Mouse (Mus musculus): ENCODE results near the gene Gfra1. TPM values are rescaled to one million over a fixed set of nuclear protein-coding genes. Genes with fewer than 3 reads are reported as not detected.

The Gfra1 gene
- polyA plus RNA-seq, 1 experiment from 2014 or later, result 33.0 TPM

- 75% methylated on average over 8 of the region's 8 CpGs for WGBS
- Histone ChIP-seq H3K4me2 (no peak overlapping the region), H3K27me3 (replicated peaks) (no peaks in the 10 kb centered on the region), H3K36me3 (no peaks in the 10 kb centered on the region), H3K9me3 (no peaks in the 10 kb centered on the region), H3K27ac (no peak overlapping the region), H3K4me3 (replicated peaks) (no peak overlapping the region), H3K4me1 (no peaks in the 10 kb centered on the region), H3K9ac (no peak overlapping the region)
- ATAC-seq (ENCODE audit: insufficient read depth, low FRiP score, low read depth), result no peak
Measured at GRCm38 (mm10) chr19:58238325-58238724, 217.4 kb downstream of the Gfra1 start.

- Histone ChIP-seq H3K4me3 (replicated peaks) (no peak overlapping the region), H3K36me3 (no peaks in the 10 kb centered on the region), H3K27me3 (replicated peaks) (no peaks in the 10 kb centered on the region), H3K9ac (no peak overlapping the region), H3K9me3 (no peaks in the 10 kb centered on the region), H3K4me2 (no peak overlapping the region), H3K4me1 (no peaks in the 10 kb centered on the region; the same call in 1 of the 2 replicates), H3K27ac (no peak overlapping the region)
- WGBS, result 64% methylated on average over 9 of the region's 9 CpGs
- no peak for ATAC-seq (ENCODE audit: insufficient read depth, low FRiP score, low read depth)
Measured at GRCm38 (mm10) chr19:58227725-58228124, 228.0 kb downstream of the Gfra1 start.

- ATAC-seq (ENCODE audit: insufficient read depth, low FRiP score, low read depth), result no peak
- H3K4me2 ChIP-seq, result no peak overlapping the region
- no peak overlapping the region for H3K27ac ChIP-seq
- H3K9ac ChIP-seq, result no peak overlapping the region
- no peaks in the 10 kb centered on the region; the same call in 1 of the 2 replicates for H3K4me1 ChIP-seq
- WGBS, result 40% methylated on average over 3 of the region's 3 CpGs
- no peaks in the 10 kb centered on the region for H3K9me3 ChIP-seq
- no peak overlapping the region for H3K4me3 ChIP-seq (replicated peaks)
- H3K36me3 ChIP-seq, result no peaks in the 10 kb centered on the region
- H3K27me3 ChIP-seq (replicated peaks), result no peaks in the 10 kb centered on the region
Measured at GRCm38 (mm10) chr19:58226882-58227281, 228.8 kb downstream of the Gfra1 start.

GRCm38 (mm10) chr19:58220061-58220831 is 235.5 kb downstream of the Gfra1 start:
- 67% methylated on average over 25 of the region's 25 CpGs for WGBS
- H3K4me3 ChIP-seq (replicated peaks), result no peak overlapping the region
- H3K4me2 ChIP-seq, result no peak overlapping the region
- no peak overlapping the region for H3K27ac ChIP-seq
- ATAC-seq (ENCODE audit: insufficient read depth, low FRiP score, low read depth), result no peak
- no peaks in the 10 kb centered on the region for H3K4me1 ChIP-seq
- H3K27me3 ChIP-seq (replicated peaks), result no peaks in the 10 kb centered on the region
- H3K9ac ChIP-seq, result no peak overlapping the region
- no peaks in the 10 kb centered on the region for H3K36me3 ChIP-seq
- H3K9me3 ChIP-seq, result no peaks in the 10 kb centered on the region

GRCm38 (mm10) chr19:58217591-58217990 is 238.1 kb downstream of the Gfra1 start:
- H3K27me3 ChIP-seq (replicated peaks), result no peaks in the 10 kb centered on the region
- H3K27ac ChIP-seq, result no peak overlapping the region
- no peak overlapping the region for H3K4me2 ChIP-seq
- no peak for ATAC-seq (ENCODE audit: insufficient read depth, low FRiP score, low read depth)
- no peak overlapping the region for H3K9ac ChIP-seq
- H3K4me3 ChIP-seq (replicated peaks), result no peak overlapping the region
- H3K36me3 ChIP-seq, result no peaks in the 10 kb centered on the region
- 76% methylated on average over 4 of the region's 4 CpGs for WGBS
- no peaks in the 10 kb centered on the region for H3K9me3 ChIP-seq
- H3K4me1 ChIP-seq, result no peaks in the 10 kb centered on the region

- no peaks in the 10 kb centered on the region for H3K27me3 ChIP-seq (replicated peaks)
- H3K9ac ChIP-seq, result no peak overlapping the region
- 60% methylated on average over 10 of the region's 10 CpGs for WGBS
- no peaks in the 10 kb centered on the region for H3K9me3 ChIP-seq
- no peak overlapping the region for H3K27ac ChIP-seq
- 0 out of 2 replicates have a peak, but pooled peaks cover 3% of the 10 kb centered on the region for H3K4me1 ChIP-seq
- H3K4me2 ChIP-seq, result no peak overlapping the region
- no peak overlapping the region for H3K4me3 ChIP-seq (replicated peaks)
- no peak for ATAC-seq (ENCODE audit: insufficient read depth, low FRiP score, low read depth)
- H3K36me3 ChIP-seq, result no peaks in the 10 kb centered on the region
Measured at GRCm38 (mm10) chr19:58206496-58207044, 249.1 kb downstream of the Gfra1 start.

- 85% methylated on average over 7 of the region's 7 CpGs for WGBS
- Histone ChIP-seq H3K27me3 (replicated peaks) (no peaks in the 10 kb centered on the region), H3K4me1 (0 out of 2 replicates have a peak, but pooled peaks cover 3% of the 10 kb centered on the region), H3K9ac (no peak overlapping the region), H3K9me3 (no peaks in the 10 kb centered on the region), H3K4me2 (no peak overlapping the region), H3K27ac (no peak overlapping the region), H3K4me3 (replicated peaks) (no peak overlapping the region), H3K36me3 (no peaks in the 10 kb centered on the region)
- ATAC-seq (ENCODE audit: insufficient read depth, low FRiP score, low read depth), result no peak
Measured at GRCm38 (mm10) chr19:58205470-58205869, 250.2 kb downstream of the Gfra1 start.

GRCm38 (mm10) chr19:58202627-58203026 is 253.1 kb downstream of the Gfra1 start:
- Histone ChIP-seq H3K4me1 (0 out of 2 replicates have a peak, but pooled peaks cover 3% of the 10 kb centered on the region), H3K4me3 (replicated peaks) (no peak overlapping the region), H3K9me3 (no peaks in the 10 kb centered on the region), H3K9ac (no peak overlapping the region), H3K4me2 (no peak overlapping the region), H3K27me3 (replicated peaks) (no peaks in the 10 kb centered on the region), H3K36me3 (no peaks in the 10 kb centered on the region), H3K27ac (no peak overlapping the region)
- no peak for ATAC-seq (ENCODE audit: insufficient read depth, low FRiP score, low read depth)
- 75% methylated on average over 5 of the region's 5 CpGs for WGBS

GRCm38 (mm10) chr19:58199679-58200078 is 256.0 kb downstream of the Gfra1 start:
- Histone ChIP-seq H3K36me3 (no peaks in the 10 kb centered on the region), H3K27me3 (replicated peaks) (no peaks in the 10 kb centered on the region), H3K4me2 (no peak overlapping the region), H3K9me3 (no peaks in the 10 kb centered on the region), H3K27ac (no peak overlapping the region), H3K4me1 (0 out of 2 replicates have a peak, but pooled peaks cover 3% of the 10 kb centered on the region), H3K9ac (no peak overlapping the region), H3K4me3 (replicated peaks) (no peak overlapping the region)
- WGBS, result 62% methylated on average over 5 of the region's 5 CpGs
- no peak for ATAC-seq (ENCODE audit: insufficient read depth, low FRiP score, low read depth)

GRCm38 (mm10) chr19:58193733-58194456 is 261.8 kb downstream of the Gfra1 start:
- no peak overlapping the region for H3K9ac ChIP-seq

GRCm38 (mm10) chr19:58190947-58191346 is 264.8 kb downstream of the Gfra1 start:
- Histone ChIP-seq H3K27ac (no peak overlapping the region), H3K4me2 (no peak overlapping the region), H3K9me3 (no peaks in the 10 kb centered on the region), H3K4me3 (replicated peaks) (no peak overlapping the region), H3K27me3 (replicated peaks) (no peaks in the 10 kb centered on the region), H3K36me3 (no peaks in the 10 kb centered on the region), H3K9ac (no peak overlapping the region), H3K4me1 (peaks cover 4% of the 10 kb centered on the region; the same call in 1 of the 2 replicates)
- whole genome bisulfite sequencing, result 54% methylated on average over 2 of the region's 2 CpGs
- no peak for ATAC-seq (ENCODE audit: insufficient read depth, low FRiP score, low read depth)

More at GRCm38 (mm10) chr19:58193733-58194456, 261.8 kb downstream of the Gfra1 start:
- H3K27ac ChIP-seq, result no peak overlapping the region
- H3K4me2 ChIP-seq, result no peak overlapping the region
- 46% methylated on average over 7 of the region's 7 CpGs for WGBS
- ATAC-seq (ENCODE audit: insufficient read depth, low FRiP score, low read depth), result no peak
- H3K27me3 ChIP-seq (replicated peaks), result no peaks in the 10 kb centered on the region
- H3K36me3 ChIP-seq, result no peaks in the 10 kb centered on the region
- no peak overlapping the region for H3K4me3 ChIP-seq (replicated peaks)
- peaks cover 4% of the 10 kb centered on the region; the same call in 1 of the 2 replicates for H3K4me1 ChIP-seq
- no peaks in the 10 kb centered on the region for H3K9me3 ChIP-seq

- Histone ChIP-seq H3K36me3 (no peaks in the 10 kb centered on the region), H3K27ac (no peak overlapping the region), H3K4me1 (no peaks in the 10 kb centered on the region), H3K27me3 (replicated peaks) (no peaks in the 10 kb centered on the region), H3K4me2 (no peak overlapping the region), H3K9ac (no peak overlapping the region), H3K4me3 (replicated peaks) (no peak overlapping the region), H3K9me3 (no peaks in the 10 kb centered on the region)
- ATAC-seq (ENCODE audit: insufficient read depth, low FRiP score, low read depth), result no peak
- 41% methylated on average over 4 of the region's 4 CpGs for WGBS
Measured at GRCm38 (mm10) chr19:58186558-58186957, 269.2 kb downstream of the Gfra1 start.
